Mouse (Mus musculus) megakaryocyte, embryonic 14.5 days (primary cell): ENCODE results near the gene Nkd1.

Experiments used
- FLI1 ChIP-seq: IDR thresholded peaks from 2 replicates; pipeline ENCODE4 v1.6.1; 2012; ENCODE audit warnings: low read length, inconsistent platforms, mixed read lengths
- GATA1 ChIP-seq: IDR thresholded peaks from 3 replicates; pipeline ENCODE4 v1.6.1; 2012; ENCODE audit warnings: mixed read lengths, low read length, inconsistent platforms, borderline replicate concordance

DNA sequence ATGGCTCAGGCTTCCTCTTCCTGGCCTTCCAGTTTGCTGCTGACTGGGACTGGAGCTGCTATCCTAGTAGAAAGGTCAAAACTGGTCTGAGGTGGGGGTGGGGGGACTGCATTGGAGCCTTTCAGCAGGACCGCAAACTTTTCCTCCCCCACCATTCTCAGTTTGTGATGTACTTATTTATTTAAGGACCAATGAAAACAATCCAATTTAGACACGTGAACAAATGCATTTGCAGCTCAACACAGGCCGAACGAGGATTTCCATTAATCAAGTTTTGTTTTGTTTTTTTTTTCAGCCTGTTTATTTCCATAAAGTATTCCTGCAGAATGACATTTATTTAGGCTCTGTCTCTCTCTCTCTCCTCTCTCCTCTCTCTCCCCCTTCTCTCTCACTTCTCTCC lies 2.5 kb downstream of the Nkd1 start:
- TF ChIP-seq GATA1 (no peak), FLI1 (no peak)
